Mouse (Mus musculus) intestine, embryonic 15.5 days (tissue): ENCODE measurements around the gene Tbc1d12. TPM values are rescaled to one million over a fixed set of nuclear protein-coding genes. Genes with fewer than 3 reads are reported as not detected.

Experiments used
- ATAC-seq: fragments of 200-750 bp; cut with Nextera tagmentation; 2 replicates; pipeline ENCODE4 v1.8.0; 2017; ENCODE audit warnings: moderate TSS enrichment, moderate library complexity
- H3K27ac ChIP-seq: fragments of 300-500 bp; sonication (generic); 2 replicates; pipeline ENCODE4 v1.5.1; 2015; ENCODE audit warnings: mild to moderate bottlenecking, inconsistent platforms
- H3K27me3 ChIP-seq: fragments of 300-500 bp; sonication (generic); replicated peaks from 2 replicates; pipeline ENCODE4 v1.6.1; 2015; ENCODE audit warnings: inconsistent platforms
- H3K36me3 ChIP-seq: fragments of 300-500 bp; sonication (generic); 2 replicates; pipeline ENCODE4 v1.6.1; 2015; ENCODE audit warnings: inconsistent platforms
- H3K4me1 ChIP-seq: fragments of 300-500 bp; sonication (generic); replicated peaks from 2 replicates; pipeline ENCODE4 v1.6.1; 2015; ENCODE audit warnings: inconsistent platforms
- H3K4me2 ChIP-seq: fragments of 300-500 bp; sonication (generic); replicated peaks from 2 replicates; pipeline ENCODE4 v1.6.1; 2015; ENCODE audit warnings: mild to moderate bottlenecking, inconsistent platforms
- H3K4me3 ChIP-seq: fragments of 300-500 bp; sonication (generic); replicated peaks from 2 replicates; pipeline ENCODE4 v1.5.1; 2015; ENCODE audit warnings: inconsistent platforms
- H3K9ac ChIP-seq: fragments of 300-500 bp; sonication (generic); 2 replicates; pipeline ENCODE4 v1.6.1; 2015; ENCODE audit warnings: inconsistent platforms
- H3K9me3 ChIP-seq: fragments of 300-500 bp; sonication (generic); 2 replicates; pipeline ENCODE4 v1.6.1; 2016; ENCODE audit warnings: inconsistent platforms
- WGBS: fragments of 180-500 bp; shearing (Covaris S2); methylation state at CpG from one replicate; pipeline ENCODE4 v1.1.7; 2015; 5-methylcytosine and 5-hydroxymethylcytosine counted together
- polyA plus RNA-seq: library from polyadenylated mRNA; unstranded; fragments of >200 nt; fragmentation: Nextera tagmentation; extraction: Ambion mirVana; gene quantifications from 2 replicates; pipeline ENCODE4 v1.2.1, GENCODE M21; 2015

Tbc1d12 gene
- 1.6 and 1.9 TPM in 2 replicates for polyA plus RNA-seq

- peak within 1 kb of the TSS; percentile 85 for H3K4me3 ChIP-seq
- no peaks in the 10 kb centered on the region for H3K36me3 ChIP-seq
- WGBS: under 1% methylated on average over 98 of the region's 101 CpGs
- peak within 1 kb of the TSS; percentile 82 for H3K4me2 ChIP-seq
- 0 out of 2 replicates have a peak, but pooled peaks cover 2% of the 10 kb centered on the region for H3K4me1 ChIP-seq
- no peaks in the 10 kb centered on the region for H3K27me3 ChIP-seq
- peak within 1 kb of the TSS; percentile 87 for H3K27ac ChIP-seq
- peak; percentile 96 for ATAC-seq
- H3K9me3 ChIP-seq: no peaks in the 10 kb centered on the region
- peak within 1 kb of the TSS; percentile 89 for H3K9ac ChIP-seq
Measured at GRCm38 (mm10) chr19:38836438-38837170, at the start of gene Tbc1d12. Gene Tbc1d12, plus strand, starts transcription at chr19:38836579.

- no peak for ATAC-seq
- H3K4me2 ChIP-seq: no peak overlapping the region
- H3K36me3 ChIP-seq: peaks cover 12% of the 10 kb centered on the region
- WGBS: 91% methylated on average over 6 of the region's 6 CpGs
- no peaks in the 10 kb centered on the region for H3K9me3 ChIP-seq
- H3K4me1 ChIP-seq: no peaks in the 10 kb centered on the region
- H3K4me3 ChIP-seq: no peak overlapping the region
- no peak overlapping the region for H3K27ac ChIP-seq
- no peaks in the 10 kb centered on the region for H3K27me3 ChIP-seq
- no peak overlapping the region for H3K9ac ChIP-seq
Measured at GRCm38 (mm10) chr19:38787756-38788155, 48.6 kb upstream of the Tbc1d12 start.

GRCm38 (mm10) chr19:38793563-38794045 is 42.8 kb upstream of the Tbc1d12 start:
- peaks cover 23% of the 10 kb centered on the region for H3K36me3 ChIP-seq
- no peak overlapping the region for H3K9ac ChIP-seq
- H3K27me3 ChIP-seq: no peaks in the 10 kb centered on the region
- H3K4me3 ChIP-seq: no peak overlapping the region
- H3K4me1 ChIP-seq: no peaks in the 10 kb centered on the region
- no peak overlapping the region for H3K4me2 ChIP-seq
- H3K9me3 ChIP-seq: no peaks in the 10 kb centered on the region
- H3K27ac ChIP-seq: no peak overlapping the region
- ATAC-seq: no peak
- 92% methylated on average over 7 of the region's 7 CpGs for WGBS

GRCm38 (mm10) chr19:38796546-38796945 is 39.8 kb upstream of the Tbc1d12 start:
- H3K36me3 ChIP-seq: peaks cover 15% of the 10 kb centered on the region
- H3K4me1 ChIP-seq: no peaks in the 10 kb centered on the region
- no peak overlapping the region for H3K4me3 ChIP-seq
- 77% methylated on average over 5 of the region's 5 CpGs for WGBS
- no peak overlapping the region for H3K27ac ChIP-seq
- no peak for ATAC-seq
- H3K9ac ChIP-seq: no peak overlapping the region
- no peaks in the 10 kb centered on the region for H3K27me3 ChIP-seq
- no peaks in the 10 kb centered on the region for H3K9me3 ChIP-seq
- no peak overlapping the region for H3K4me2 ChIP-seq

- Histone ChIP-seq H3K4me2 (no peak overlapping the region), H3K27me3 (no peaks in the 10 kb centered on the region), H3K9ac (no peak overlapping the region), H3K27ac (no peak overlapping the region), H3K9me3 (no peaks in the 10 kb centered on the region), H3K4me3 (no peak overlapping the region), H3K36me3 (peaks cover 18% of the 10 kb centered on the region), H3K4me1 (no peaks in the 10 kb centered on the region)
- ATAC-seq: no peak
- WGBS: 96% methylated on average over 1 of the region's 1 CpGs
Measured at GRCm38 (mm10) chr19:38798291-38798690, 38.1 kb upstream of the Tbc1d12 start.

- Histone ChIP-seq H3K4me2 (no peak overlapping the region), H3K4me3 (no peak overlapping the region), H3K9ac (no peak overlapping the region), H3K36me3 (peaks cover 19% of the 10 kb centered on the region), H3K9me3 (no peaks in the 10 kb centered on the region), H3K4me1 (no peaks in the 10 kb centered on the region), H3K27me3 (no peaks in the 10 kb centered on the region), H3K27ac (no peak overlapping the region)
- WGBS: 88% methylated on average over 6 of the region's 6 CpGs
- ATAC-seq: no peak
Measured at GRCm38 (mm10) chr19:38798801-38799200, 37.6 kb upstream of the Tbc1d12 start.

- Histone ChIP-seq H3K27ac (no peak overlapping the region), H3K36me3 (peaks cover 17% of the 10 kb centered on the region), H3K4me3 (peak overlapping the region; percentile 81), H3K27me3 (no peaks in the 10 kb centered on the region), H3K9me3 (no peaks in the 10 kb centered on the region), H3K4me2 (peak overlapping the region; percentile 67), H3K9ac (peak overlapping the region; percentile 70), H3K4me1 (no peaks in the 10 kb centered on the region)
- 32% methylated on average over 8 of the region's 8 CpGs for WGBS
- no peak for ATAC-seq
Measured at GRCm38 (mm10) chr19:38818191-38818590, 18.2 kb upstream of the Tbc1d12 start.

GRCm38 (mm10) chr19:38818766-38819426 is 17.5 kb upstream of the Tbc1d12 start, which contains the start of gene Noc3l:
Gene Noc3l, minus strand, starts transcription at chr19:38819237.
- ATAC-seq: peak; percentile 99
- Histone ChIP-seq H3K27ac (no peak within 1 kb of the TSS), H3K4me1 (no peaks in the 10 kb centered on the region), H3K4me2 (peak within 1 kb of the TSS; percentile 67), H3K4me3 (peak within 1 kb of the TSS; percentile 81), H3K9ac (peak within 1 kb of the TSS; percentile 70), H3K9me3 (no peaks in the 10 kb centered on the region), H3K27me3 (no peaks in the 10 kb centered on the region), H3K36me3 (peaks cover 15% of the 10 kb centered on the region)
- under 1% methylated on average over 38 of the region's 38 CpGs for WGBS

GRCm38 (mm10) chr19:38819427-38819802 is 17.0 kb upstream of the Tbc1d12 start:
- peak; percentile 74 for ATAC-seq
- H3K9ac ChIP-seq: peak overlapping the region; percentile 66
- 14% methylated on average over 16 of the region's 16 CpGs for WGBS

GRCm38 (mm10) chr19:38820186-38820804 is 16.1 kb upstream of the Tbc1d12 start:
- Histone ChIP-seq H3K9ac (no peak overlapping the region), H3K4me3 (no peak overlapping the region), H3K9me3 (no peaks in the 10 kb centered on the region), H3K4me1 (no peaks in the 10 kb centered on the region), H3K36me3 (peaks cover 7% of the 10 kb centered on the region; the same call in 1 of the 2 replicates), H3K27me3 (no peaks in the 10 kb centered on the region), H3K27ac (no peak overlapping the region), H3K4me2 (no peak overlapping the region)
- ATAC-seq: no peak
- 89% methylated on average over 4 of the region's 4 CpGs for WGBS

More at GRCm38 (mm10) chr19:38819427-38819802, 17.0 kb upstream of the Tbc1d12 start:
- Histone ChIP-seq H3K36me3 (peaks cover 13% of the 10 kb centered on the region; the same call in 1 of the 2 replicates), H3K4me2 (peak overlapping the region; percentile 67), H3K4me3 (peak overlapping the region; percentile 81), H3K27me3 (no peaks in the 10 kb centered on the region), H3K27ac (no peak overlapping the region), H3K9me3 (no peaks in the 10 kb centered on the region), H3K4me1 (no peaks in the 10 kb centered on the region)

GRCm38 (mm10) chr19:38833224-38833623 is 3.2 kb upstream of the Tbc1d12 start:
- no peaks in the 10 kb centered on the region for H3K36me3 ChIP-seq
- H3K4me1 ChIP-seq: 0 out of 2 replicates have a peak, but pooled peaks cover under 1% of the 10 kb centered on the region
- H3K4me2 ChIP-seq: no peak overlapping the region
- no peak for ATAC-seq
- H3K4me3 ChIP-seq: no peak overlapping the region
- H3K9ac ChIP-seq: no peak overlapping the region
- no peaks in the 10 kb centered on the region for H3K9me3 ChIP-seq
- H3K27me3 ChIP-seq: no peaks in the 10 kb centered on the region
- 56% methylated on average over 1 of the region's 1 CpGs for WGBS
- H3K27ac ChIP-seq: no peak overlapping the region

- ATAC-seq: no peak; the same call in 1 of the 2 replicates
- 20% methylated on average over 10 of the region's 10 CpGs for WGBS
- H3K9ac ChIP-seq: peak overlapping the region; percentile 89
Measured at GRCm38 (mm10) chr19:38836084-38836437, 318 bp upstream of the Tbc1d12 start.

More at GRCm38 (mm10) chr19:38836084-38836437, 318 bp upstream of the Tbc1d12 start:
- Histone ChIP-seq H3K4me2 (peak overlapping the region; percentile 82), H3K9me3 (no peaks in the 10 kb centered on the region), H3K27ac (0 out of 2 replicates have a peak overlapping the region, but pooled peaks have one; percentile 87), H3K36me3 (no peaks in the 10 kb centered on the region), H3K4me1 (0 out of 2 replicates have a peak, but pooled peaks cover 2% of the 10 kb centered on the region), H3K27me3 (no peaks in the 10 kb centered on the region), H3K4me3 (peak overlapping the region; percentile 85)
